Mouse (Mus musculus) frontal cortex, postnatal 25 days (tissue): Measurements from ENCODE around the gene Ctf2.
"Not testable (repeated sequence)": the region's sequence is repeated elsewhere in the genome, so short reads cannot be mapped to it uniquely, and the experiment has no call there.

Experiments used
- DNase-seq, 2 experiments: peaks; one replicate each; pipeline ENCODE4 v3.0.0; 2022; ENCODE audit warnings: low spot score in 2 of 2

Ctf2 gene

GRCm38 (mm10) chr7:127712461-127713385 is 19.2 kb downstream of the Ctf2 start, which contains the start of gene Ctf1:
Gene Ctf1 (plus strand): TSS chr7:127712736.
- DNase-seq = peak; percentile 46 to 58

DNA sequence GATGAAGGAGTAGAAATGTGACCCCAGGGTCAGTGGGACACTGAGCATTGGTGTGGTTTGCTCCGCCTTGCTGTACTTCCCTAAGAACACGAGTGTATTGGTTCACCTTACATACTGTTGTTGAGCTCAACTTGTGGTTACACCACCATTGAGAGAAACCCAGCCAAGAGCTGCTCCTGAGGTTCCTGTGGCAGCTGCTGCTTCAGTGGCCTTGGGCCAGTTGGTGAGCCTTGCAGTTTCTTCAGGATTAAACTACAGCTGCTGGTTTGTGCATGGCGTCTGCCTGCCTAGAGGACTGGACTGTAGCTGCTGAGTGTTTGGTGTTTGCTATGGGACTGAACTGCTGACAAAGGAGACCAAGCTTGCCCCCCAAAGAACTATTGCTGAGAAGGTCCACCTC is 20.5 kb downstream of the Ctf2 start:
- no peak for DNase-seq

- DNase-seq = no peak
Measured at GRCm38 (mm10) chr7:127711031-127711430, 20.9 kb downstream of the Ctf2 start.

DNA sequence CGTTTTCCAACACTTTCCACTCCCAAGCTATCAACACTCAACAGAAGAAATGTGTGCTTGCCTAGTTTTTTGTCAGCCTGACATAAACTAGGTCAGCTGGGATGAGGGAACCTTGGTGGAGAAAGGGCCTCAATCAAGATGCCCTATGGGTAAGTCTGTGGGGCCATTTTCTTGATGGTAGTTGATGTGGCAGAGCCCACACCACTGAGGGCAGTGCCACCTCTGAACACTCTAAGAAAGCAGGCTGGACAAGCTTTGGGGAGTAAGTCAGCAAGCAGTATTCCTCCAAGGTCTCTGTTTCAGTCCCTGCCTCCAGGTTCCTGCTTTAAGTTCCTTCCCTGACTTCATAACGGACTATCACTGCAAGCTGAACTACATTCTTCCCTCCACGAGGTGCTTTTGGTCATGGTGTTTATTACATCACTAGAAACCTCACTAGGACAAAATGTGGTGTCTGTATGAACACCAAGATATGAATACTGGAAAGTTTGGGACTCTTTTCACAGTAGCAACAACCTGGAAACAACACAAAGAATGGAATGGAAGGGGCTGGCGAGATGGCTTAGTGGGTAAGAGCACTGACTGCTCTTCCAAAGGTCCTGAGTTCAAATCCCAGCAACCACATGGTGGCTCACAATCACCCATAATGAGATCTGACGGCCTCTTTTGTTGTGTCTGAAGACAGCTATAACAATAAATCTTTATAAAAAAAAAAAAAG is 22.5 kb downstream of the Ctf2 start:
- DNase-seq = no peak

GRCm38 (mm10) chr7:127708207-127709078 is 23.5 kb downstream of the Ctf2 start, which contains the start of gene Bcl7c:
Gene Bcl7c (minus strand): TSS chr7:127708933.
- DNase-seq = peak; percentile 64 to 72

DNA sequence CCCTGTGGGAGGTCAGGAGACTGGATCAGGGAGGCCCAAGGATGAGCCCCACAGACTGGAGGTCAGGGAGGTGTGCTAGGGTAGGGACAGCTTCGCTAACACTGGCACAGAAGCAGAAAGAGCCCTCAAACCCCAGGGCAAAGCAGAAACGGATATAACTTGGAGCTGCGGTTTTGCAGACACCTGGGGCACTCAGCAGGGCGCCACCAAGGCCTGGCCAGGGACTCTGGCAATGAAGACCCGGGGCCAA is 24.1 kb downstream of the Ctf2 start:
- DNase-seq = no peak

GRCm38 (mm10) chr7:127707045-127707956 is 24.7 kb downstream of the Ctf2 start:
- no peak for DNase-seq

- no peak for DNase-seq
Measured at GRCm38 (mm10) chr7:127705706-127706105, 26.3 kb downstream of the Ctf2 start.

GRCm38 (mm10) chr7:127704598-127704997 is 27.4 kb downstream of the Ctf2 start:
- DNase-seq = no peak

DNA sequence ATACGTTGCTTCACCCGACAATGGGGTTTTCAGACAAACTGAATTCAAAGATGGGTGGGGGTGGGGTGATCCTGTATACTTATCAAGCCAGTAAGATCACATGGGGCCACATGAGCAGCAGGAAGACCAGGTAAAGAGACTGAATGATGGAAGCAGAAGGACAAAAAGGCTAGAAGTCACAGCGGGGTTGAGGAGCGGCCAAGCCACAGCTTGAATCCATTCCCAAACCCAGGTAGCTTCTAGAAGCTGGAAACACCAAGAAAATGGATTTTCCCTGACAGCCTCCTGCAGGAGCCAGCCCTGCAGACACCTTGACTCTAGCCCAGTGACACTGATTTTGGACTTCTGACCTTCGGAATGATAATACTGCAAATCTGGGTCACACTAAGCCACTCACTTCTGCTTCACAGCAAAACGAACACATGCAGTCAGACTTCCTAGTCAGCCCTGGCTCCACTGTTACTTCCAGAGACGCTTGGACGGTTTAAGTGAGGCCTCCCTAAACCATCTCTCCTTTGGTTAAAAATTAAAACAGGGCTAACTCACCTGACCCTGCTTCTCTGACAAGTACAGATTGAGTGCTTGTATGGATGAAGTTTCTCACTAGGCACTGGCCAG is 28.3 kb downstream of the Ctf2 start:
- no peak for DNase-seq

DNA sequence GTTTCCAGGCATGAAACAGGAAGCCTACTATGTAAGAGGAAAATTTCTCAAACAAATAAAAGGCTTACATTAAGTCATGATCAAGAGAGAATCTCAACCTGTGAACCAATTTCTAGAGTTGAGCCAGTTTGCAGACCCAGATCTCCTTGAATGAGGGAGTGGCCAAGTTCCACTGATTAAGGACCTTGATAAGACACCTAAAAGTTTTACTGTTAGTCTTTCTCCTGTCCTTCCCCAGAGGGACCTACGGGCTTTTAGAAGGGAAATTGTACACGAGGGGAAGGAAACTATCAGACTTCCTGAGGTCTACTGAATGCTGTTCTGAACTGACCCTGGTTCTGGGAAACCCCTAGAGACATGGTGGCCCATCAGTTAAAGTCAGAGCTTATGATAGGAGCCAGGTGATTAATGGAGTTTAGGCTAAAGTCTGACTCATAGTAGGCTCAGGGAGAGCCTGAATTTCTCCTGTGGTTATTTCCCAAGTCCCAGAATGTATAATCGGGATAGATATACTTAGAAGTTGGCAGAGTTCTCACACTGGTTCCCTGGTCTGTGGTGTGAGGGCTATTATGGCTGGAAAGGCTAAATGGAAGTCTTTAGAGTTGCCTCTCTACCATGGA is 31.1 kb downstream of the Ctf2 start:
- DNase-seq = no peak

DNA sequence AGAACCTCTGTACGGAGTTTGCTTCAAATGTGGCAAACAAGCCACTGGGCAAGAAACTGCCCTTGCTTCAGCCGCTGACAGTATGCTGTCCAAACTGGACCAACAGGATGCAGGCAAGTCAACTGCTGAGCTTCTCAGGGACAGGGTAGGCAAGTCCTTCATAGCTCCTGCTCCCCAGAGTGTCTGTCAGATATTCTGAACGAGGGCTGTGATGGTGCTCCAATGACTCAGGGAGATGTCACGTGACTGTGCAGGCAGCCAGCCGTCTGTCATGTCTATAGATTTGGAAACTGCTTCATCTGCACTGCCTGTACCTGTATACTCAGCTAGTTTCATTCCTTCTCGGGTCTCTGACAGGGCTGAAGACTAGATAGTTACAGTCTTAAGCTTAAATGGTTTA is 33.0 kb downstream of the Ctf2 start:
- no peak for DNase-seq

GRCm38 (mm10) chr7:127693730-127694129 is 38.2 kb downstream of the Ctf2 start:
- not testable (repeated sequence) for DNase-seq

DNA sequence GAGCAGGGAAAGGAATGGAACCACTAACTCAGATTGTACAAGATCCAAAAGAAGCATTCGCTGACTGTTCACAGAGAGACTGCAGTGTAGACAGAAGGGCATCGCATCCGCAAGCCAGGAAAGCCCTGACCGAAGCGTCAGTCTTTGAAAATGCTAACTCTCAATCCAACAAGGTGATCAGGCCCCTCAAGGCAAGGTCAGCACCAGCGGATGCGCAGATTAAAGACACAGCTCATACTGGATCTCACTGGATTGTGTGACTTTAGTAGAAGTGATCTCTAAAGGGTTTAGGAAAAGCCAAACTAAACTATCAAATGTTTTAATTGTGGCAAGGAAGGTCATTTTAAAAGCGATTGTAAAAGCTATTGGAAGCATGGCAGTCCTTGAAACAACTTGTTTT is 38.7 kb downstream of the Ctf2 start:
- DNase-seq = no peak

GRCm38 (mm10) chr7:127691221-127691989 is 40.6 kb downstream of the Ctf2 start:
- no peak for DNase-seq

- DNase-seq = no peak
Measured at GRCm38 (mm10) chr7:127689626-127690280, 42.2 kb downstream of the Ctf2 start.

GRCm38 (mm10) chr7:127688935-127689334 is 43.0 kb downstream of the Ctf2 start:
- DNase-seq = no peak

DNA sequence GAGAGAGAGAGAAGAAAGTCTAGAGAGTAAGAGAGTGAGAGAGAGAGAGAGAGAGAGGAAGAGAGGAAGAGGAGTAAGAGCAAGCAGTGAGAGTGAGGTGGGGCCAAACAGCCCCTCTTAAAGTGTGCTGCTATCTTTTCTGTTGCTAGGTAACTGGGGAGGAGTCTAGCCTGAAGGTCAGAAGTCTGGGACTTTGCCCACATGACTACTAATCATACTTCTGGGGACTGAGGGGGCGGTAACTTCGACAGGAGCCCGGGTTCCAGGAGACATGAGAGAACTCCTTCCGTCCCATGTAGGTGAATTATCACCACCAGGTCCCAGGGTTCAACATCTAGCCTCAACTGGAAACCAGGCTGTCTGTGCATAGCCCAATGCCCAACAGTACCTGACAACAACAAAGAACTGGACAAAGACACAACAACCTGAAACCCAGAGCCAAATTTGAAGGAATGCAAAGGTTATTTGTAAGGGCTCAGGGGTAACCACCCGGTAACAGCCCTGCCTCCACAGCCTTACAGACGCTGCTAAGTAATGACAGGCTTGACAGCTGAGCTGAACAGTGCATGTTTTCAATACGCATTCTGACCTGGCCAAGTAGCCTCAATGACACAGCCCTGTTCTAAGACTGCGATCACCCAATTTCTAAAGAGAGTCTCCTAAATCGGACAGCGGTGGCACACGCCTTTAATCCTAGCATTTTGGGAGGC is 45.1 kb downstream of the Ctf2 start:
- no peak for DNase-seq
